Mouse (Mus musculus) T-cell, adult 2 months (primary cell): ENCODE results near the gene Zscan4-ps2.
"Not testable (repeated sequence)": the region's sequence is repeated elsewhere in the genome, so short reads cannot be mapped to it uniquely, and the experiment has no call there.

Experiments used
- DNase-seq: peaks from one replicate; pipeline ENCODE4 v3.0.0; 2022; ENCODE audit warnings: low spot score

Zscan4-ps2 gene

GRCm38 (mm10) chr7:11514010-11514409 lies at the start of gene Zscan4-ps2:
TSS of gene Zscan4-ps2 (plus strand) at chr7:11514310.
- not testable (repeated sequence) for DNase-seq
